Mouse (Mus musculus) liver, postnatal 0 days (tissue): ENCODE measurements around the gene Psmd3.
"Not testable (repeated sequence)": the region's sequence is repeated elsewhere in the genome, so short reads cannot be mapped to it uniquely, and the experiment has no call there.

ENCODE experiments used
- CTCF ChIP-seq: sonication (generic); IDR thresholded peaks from 2 replicates; pipeline ENCODE4 v1.5.1; 2016; ENCODE audit warnings: antibody characterized with exemption, low read depth
- EP300 ChIP-seq: IDR thresholded peaks from 2 replicates; pipeline ENCODE4 v1.6.1; 2016; ENCODE audit warnings: antibody characterized with exemption, low read depth, mild to moderate bottlenecking

DNA sequence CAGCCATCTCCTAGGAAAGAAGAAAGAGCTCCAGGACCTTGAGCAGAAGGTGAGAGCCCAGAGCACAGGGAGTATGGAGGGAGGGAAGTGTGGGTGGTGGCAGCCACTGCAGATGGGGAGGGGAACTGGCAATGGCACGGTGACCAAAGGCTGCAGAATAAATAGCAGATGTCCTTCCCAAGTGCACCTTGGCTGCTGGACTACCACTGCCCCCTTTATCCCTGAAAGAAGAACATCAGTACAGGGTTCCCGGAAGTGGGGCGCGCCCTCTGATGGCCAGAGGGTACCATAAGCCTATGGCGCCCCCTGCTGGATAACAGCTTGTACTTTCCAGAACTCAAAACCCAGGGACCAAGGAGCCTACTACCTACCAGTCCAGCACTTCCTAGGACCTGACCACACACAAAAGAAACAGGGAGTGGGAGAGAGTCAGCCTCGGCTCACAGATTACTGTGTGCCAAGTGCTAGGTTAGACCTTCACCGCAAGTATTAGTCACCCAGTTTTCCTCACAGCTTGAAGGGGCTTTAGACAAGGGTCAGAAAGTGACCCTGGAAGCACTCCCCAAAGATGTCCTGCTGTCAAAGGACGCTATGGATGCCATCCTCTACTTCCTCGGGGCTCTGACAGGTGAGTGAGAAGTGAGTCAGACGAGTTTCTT lies 46.9 kb upstream of the Psmd3 start:
- peak; percentile 65 for TF ChIP-seq CTCF
- TF ChIP-seq EP300: not testable (repeated sequence)
